Mouse (Mus musculus): ENCODE measurements around the gene Ankrd23. TPM values are rescaled to one million over a fixed set of nuclear protein-coding genes. Genes with fewer than 3 reads are reported as not detected.

Ankrd23 gene
- polyA plus RNA-seq, 1 experiment from 2014 or later = 13.2 TPM

DNA sequence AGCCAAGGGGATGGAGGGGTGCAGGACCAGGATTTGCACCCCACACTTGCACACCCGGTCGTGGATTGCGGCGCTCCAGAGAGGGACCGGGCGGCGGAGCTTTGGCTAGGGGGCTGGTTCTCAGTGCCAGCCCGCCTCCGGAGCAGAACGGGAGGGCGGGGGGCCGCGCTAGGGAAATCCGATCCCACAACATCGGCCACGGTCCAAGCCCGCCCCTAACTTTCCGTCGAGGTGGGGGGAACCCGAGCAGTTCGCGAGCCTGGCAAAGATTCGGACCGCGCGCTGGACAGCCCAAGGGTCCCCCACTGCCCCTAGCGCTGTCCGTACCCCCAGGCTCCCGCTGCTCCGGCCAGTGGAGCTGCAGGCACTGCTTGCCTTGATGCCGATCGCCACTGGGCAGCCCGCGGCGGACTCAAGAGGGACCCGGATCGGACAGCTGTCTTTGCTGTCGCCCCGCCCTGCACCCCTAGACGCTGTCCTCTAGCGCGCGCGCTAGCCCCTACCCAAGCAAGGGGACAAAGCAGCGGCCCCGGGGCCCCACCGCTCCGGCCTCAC lies 20.9 kb upstream of the Ankrd23 start:
- ATAC-seq = peak; percentile 68
- Histone ChIP-seq H3K27me3 (replicated peaks; ENCODE audit: control insufficient read depth, insufficient read depth, low read length) (0 out of 2 replicates have a peak, but pooled peaks cover 2% of the 10 kb centered on the region), H3K4me3 (replicated peaks; ENCODE audit: low read length) (peak overlapping the region; percentile 98), H3K9me3 (ENCODE audit: control insufficient read depth, low read length) (no peaks in the 10 kb centered on the region), H3K4me1 (replicated peaks; ENCODE audit: control insufficient read depth, insufficient read depth, low read length) (peaks cover 31% of the 10 kb centered on the region), H3K4me2 (ENCODE audit: low read length) (peak overlapping the region; percentile 60), H3K27ac (ENCODE audit: low read length) (peak overlapping the region; percentile 98), H3K9ac (replicated peaks; ENCODE audit: low read depth, low read length) (peak overlapping the region; percentile 99), H3K36me3 (ENCODE audit: control insufficient read depth, insufficient read depth) (peaks cover 11% of the 10 kb centered on the region)
- under 1% methylated on average over 44 of the region's 48 CpGs for WGBS

DNA sequence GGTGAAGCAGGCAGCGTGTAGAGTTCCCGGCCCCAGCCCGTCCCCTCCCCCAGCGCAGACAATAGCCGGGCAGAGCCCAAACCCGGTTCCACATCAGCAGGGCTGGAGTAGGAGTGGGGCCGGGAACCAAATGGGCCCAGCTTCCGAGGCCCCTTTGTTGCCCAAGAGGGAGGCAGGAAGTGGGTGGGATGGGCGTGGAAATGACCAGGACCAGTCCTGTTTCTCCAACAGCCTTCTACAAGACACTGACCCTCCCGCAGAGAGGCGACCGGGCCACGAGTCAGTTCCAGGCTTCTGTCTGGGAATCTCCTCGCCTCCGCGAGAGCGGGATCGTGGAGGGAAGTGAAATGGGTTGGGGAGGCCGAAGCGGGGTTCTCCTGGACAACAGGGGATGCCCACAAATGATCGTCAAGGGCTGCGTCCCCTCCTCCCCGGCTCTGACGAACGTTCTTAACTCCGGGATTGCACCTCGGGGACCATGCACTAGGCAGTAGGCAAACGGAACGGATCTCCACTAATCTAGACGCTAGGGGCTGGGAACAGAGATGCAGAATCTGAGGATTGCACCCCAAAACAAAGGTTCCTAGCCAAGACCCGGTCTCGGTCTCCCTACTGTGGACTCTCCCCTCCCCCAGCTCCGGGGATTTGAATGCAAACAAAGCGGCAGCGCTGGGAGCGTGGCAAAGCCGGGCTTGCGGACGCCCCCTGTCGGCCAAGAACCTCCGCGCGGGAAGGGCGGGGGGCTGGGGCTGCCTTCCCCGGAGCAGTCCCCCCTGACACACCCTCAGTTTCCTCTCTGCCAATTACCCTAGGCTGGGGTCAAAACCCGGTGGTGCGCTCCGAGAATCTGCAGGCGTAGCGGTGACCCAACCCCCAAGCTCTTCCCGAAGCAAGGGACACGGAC lies 20.1 kb upstream of the Ankrd23 start:
- H3K27me3 ChIP-seq (replicated peaks; ENCODE audit: control insufficient read depth, insufficient read depth, low read length) = 0 out of 2 replicates have a peak, but pooled peaks cover 2% of the 10 kb centered on the region
- H3K36me3 ChIP-seq (ENCODE audit: control insufficient read depth, insufficient read depth) = peaks cover 18% of the 10 kb centered on the region
- H3K4me1 ChIP-seq (replicated peaks; ENCODE audit: control insufficient read depth, insufficient read depth, low read length) = peaks cover 31% of the 10 kb centered on the region
- no peaks in the 10 kb centered on the region for H3K9me3 ChIP-seq (ENCODE audit: control insufficient read depth, low read length)
- H3K4me2 ChIP-seq (ENCODE audit: low read length) = peak overlapping the region; percentile 100
- peak overlapping the region; percentile 98 for H3K27ac ChIP-seq (ENCODE audit: low read length)
- H3K9ac ChIP-seq (replicated peaks; ENCODE audit: low read depth, low read length) = peak overlapping the region; percentile 99
- peak; percentile 80 for ATAC-seq
- under 1% methylated on average over 52 of the region's 52 CpGs for WGBS
- peak overlapping the region; percentile 98 for H3K4me3 ChIP-seq (replicated peaks; ENCODE audit: low read length)

DNA sequence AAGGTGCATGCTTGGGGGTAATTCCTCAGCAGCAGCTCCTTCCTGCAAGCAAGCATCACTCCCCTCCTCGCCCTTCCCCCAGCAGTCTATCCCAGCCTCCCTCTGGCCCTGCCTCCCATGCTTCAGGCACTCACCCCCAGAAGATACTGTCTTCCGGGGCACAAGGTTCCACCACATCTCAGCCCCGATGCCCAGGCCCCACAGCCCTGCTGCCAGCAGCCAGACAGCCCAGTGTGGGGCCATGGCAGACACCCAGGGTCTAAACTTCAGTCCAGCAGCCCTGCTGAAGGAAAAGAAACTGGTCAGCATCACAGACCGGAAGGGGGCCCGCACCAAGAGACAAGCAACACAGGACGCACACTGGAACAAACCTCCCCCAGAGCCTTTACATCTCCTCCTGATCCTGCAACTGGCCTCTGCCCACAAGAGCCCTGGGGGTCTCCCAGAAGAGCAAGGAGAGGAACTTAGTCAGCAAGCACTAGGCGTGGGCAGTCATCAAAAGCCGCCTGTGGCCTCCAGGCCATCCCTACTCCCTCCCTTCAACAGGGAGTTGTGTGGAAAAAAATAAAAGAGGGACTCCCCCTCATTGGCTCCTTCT lies 19.2 kb upstream of the Ankrd23 start:
- H3K4me3 ChIP-seq (replicated peaks; ENCODE audit: low read length) = peak overlapping the region; percentile 98
- peaks cover 27% of the 10 kb centered on the region for H3K36me3 ChIP-seq (ENCODE audit: control insufficient read depth, insufficient read depth)
- no peaks in the 10 kb centered on the region for H3K27me3 ChIP-seq (replicated peaks; ENCODE audit: control insufficient read depth, insufficient read depth, low read length)
- 3% methylated on average over 8 of the region's 8 CpGs for WGBS
- H3K9ac ChIP-seq (replicated peaks; ENCODE audit: low read depth, low read length) = peak overlapping the region; percentile 99
- peak overlapping the region; percentile 100 for H3K4me2 ChIP-seq (ENCODE audit: low read length)
- peaks cover 31% of the 10 kb centered on the region for H3K4me1 ChIP-seq (replicated peaks; ENCODE audit: control insufficient read depth, insufficient read depth, low read length)
- H3K27ac ChIP-seq (ENCODE audit: low read length) = peak overlapping the region; percentile 98
- H3K9me3 ChIP-seq (ENCODE audit: control insufficient read depth, low read length) = no peaks in the 10 kb centered on the region
- no peak for ATAC-seq

DNA sequence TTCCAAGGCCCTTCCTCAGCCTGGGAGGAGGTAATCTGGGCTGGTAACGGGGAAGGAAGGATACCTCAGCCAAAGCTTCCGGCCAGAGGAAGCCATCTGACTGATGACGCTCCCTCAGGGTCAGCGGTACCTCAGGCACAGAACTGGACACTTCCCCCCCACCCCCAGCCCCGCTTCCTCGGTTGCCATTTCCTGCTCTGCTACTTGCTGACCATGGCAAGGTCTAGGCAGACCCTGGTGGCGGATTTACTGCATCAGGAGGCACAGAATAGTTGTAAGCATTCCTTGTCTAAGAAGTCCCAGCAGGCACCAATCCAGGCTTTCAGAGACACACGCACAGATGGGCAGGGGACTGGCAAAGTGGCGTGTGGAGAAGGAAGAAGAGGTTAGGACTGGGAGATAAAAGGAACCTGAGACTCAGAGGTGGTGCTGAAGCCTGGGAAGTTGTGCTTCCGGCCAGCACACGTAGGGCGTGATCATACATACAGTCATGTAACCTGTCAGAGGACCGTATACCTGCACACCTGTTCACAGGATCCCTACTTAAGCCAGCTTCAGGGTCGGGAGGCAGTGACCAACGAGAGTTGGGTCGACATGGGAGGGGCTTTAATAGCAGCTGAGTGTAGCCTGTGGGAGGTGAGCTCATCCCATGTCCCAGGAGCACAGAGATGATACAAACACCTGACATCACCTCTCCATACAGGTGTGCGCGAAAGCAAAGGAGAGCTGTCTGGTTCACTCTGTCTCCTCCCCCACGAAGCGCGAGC lies 18.1 kb upstream of the Ankrd23 start:
- no peak overlapping the region for H3K27ac ChIP-seq (ENCODE audit: low read length)
- H3K36me3 ChIP-seq (ENCODE audit: control insufficient read depth, insufficient read depth) = peaks cover 35% of the 10 kb centered on the region
- no peak for ATAC-seq
- peak overlapping the region; percentile 98; the same call in 1 of the 2 replicates for H3K4me3 ChIP-seq (replicated peaks; ENCODE audit: low read length)
- WGBS = 79% methylated on average over 21 of the region's 21 CpGs
- peak overlapping the region; percentile 99; the same call in 1 of the 2 replicates for H3K9ac ChIP-seq (replicated peaks; ENCODE audit: low read depth, low read length)
- no peaks in the 10 kb centered on the region for H3K27me3 ChIP-seq (replicated peaks; ENCODE audit: control insufficient read depth, insufficient read depth, low read length)
- H3K4me1 ChIP-seq (replicated peaks; ENCODE audit: control insufficient read depth, insufficient read depth, low read length) = peaks cover 31% of the 10 kb centered on the region
- no peaks in the 10 kb centered on the region for H3K9me3 ChIP-seq (ENCODE audit: control insufficient read depth, low read length)
- peak overlapping the region; percentile 100 for H3K4me2 ChIP-seq (ENCODE audit: low read length)

DNA sequence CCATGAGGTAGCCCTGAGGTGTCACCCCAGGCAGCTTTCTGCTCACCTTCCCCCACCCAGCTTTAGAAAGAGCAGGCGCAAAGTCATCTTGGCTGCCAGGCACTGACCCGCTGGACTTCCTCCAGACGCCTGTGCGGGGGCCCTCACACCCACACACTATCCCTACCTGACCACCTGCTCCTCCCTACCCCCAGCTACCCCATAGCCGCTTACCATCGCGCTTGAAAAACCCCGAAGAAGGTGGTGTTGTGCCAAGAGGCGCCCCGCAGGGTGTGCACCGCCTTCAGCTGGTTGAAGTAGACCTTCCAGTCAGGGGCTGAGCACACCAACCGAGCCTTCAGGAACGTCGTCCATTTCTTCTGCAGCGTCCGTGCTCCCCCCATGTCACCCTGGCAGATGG lies 15.8 kb upstream of the Ankrd23 start:
- H3K27me3 ChIP-seq (replicated peaks; ENCODE audit: control insufficient read depth, insufficient read depth, low read length) = no peaks in the 10 kb centered on the region
- H3K36me3 ChIP-seq (ENCODE audit: control insufficient read depth, insufficient read depth) = peaks cover 45% of the 10 kb centered on the region
- H3K9me3 ChIP-seq (ENCODE audit: control insufficient read depth, low read length) = no peaks in the 10 kb centered on the region
- WGBS = 78% methylated on average over 16 of the region's 16 CpGs
- no peak overlapping the region for H3K27ac ChIP-seq (ENCODE audit: low read length)
- H3K4me1 ChIP-seq (replicated peaks; ENCODE audit: control insufficient read depth, insufficient read depth, low read length) = peaks cover 46% of the 10 kb centered on the region
- H3K9ac ChIP-seq (replicated peaks; ENCODE audit: low read depth, low read length) = no peak overlapping the region
- no peak overlapping the region for H3K4me3 ChIP-seq (replicated peaks; ENCODE audit: low read length)
- no peak overlapping the region for H3K4me2 ChIP-seq (ENCODE audit: low read length)
- ATAC-seq = no peak

DNA sequence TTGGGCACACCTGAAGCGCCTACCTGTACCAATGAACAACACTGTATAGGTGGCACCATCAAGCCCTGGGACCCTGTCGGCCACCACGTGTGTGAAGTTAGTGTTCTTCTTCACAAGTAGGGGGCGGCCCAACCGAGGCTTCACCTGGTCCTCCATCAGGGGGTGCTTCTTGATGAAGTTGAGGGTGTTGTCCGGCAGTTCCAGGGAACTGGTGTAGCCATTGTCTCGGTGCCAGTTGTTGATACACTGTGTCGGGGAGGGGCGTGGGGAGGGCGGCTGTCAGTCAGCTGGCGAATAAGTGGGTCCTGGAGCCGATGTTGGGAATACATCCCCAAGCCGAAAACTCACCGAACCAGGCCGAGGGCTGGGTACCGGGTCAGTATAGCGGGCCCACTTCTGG lies 15.2 kb upstream of the Ankrd23 start:
- no peaks in the 10 kb centered on the region for H3K9me3 ChIP-seq (ENCODE audit: control insufficient read depth, low read length)
- H3K27me3 ChIP-seq (replicated peaks; ENCODE audit: control insufficient read depth, insufficient read depth, low read length) = no peaks in the 10 kb centered on the region
- no peak overlapping the region for H3K9ac ChIP-seq (replicated peaks; ENCODE audit: low read depth, low read length)
- H3K27ac ChIP-seq (ENCODE audit: low read length) = no peak overlapping the region
- ATAC-seq = no peak
- peaks cover 45% of the 10 kb centered on the region for H3K36me3 ChIP-seq (ENCODE audit: control insufficient read depth, insufficient read depth)
- H3K4me1 ChIP-seq (replicated peaks; ENCODE audit: control insufficient read depth, insufficient read depth, low read length) = peaks cover 49% of the 10 kb centered on the region
- 92% methylated on average over 17 of the region's 17 CpGs for WGBS
- no peak overlapping the region for H3K4me3 ChIP-seq (replicated peaks; ENCODE audit: low read length)
- no peak overlapping the region for H3K4me2 ChIP-seq (ENCODE audit: low read length)

DNA sequence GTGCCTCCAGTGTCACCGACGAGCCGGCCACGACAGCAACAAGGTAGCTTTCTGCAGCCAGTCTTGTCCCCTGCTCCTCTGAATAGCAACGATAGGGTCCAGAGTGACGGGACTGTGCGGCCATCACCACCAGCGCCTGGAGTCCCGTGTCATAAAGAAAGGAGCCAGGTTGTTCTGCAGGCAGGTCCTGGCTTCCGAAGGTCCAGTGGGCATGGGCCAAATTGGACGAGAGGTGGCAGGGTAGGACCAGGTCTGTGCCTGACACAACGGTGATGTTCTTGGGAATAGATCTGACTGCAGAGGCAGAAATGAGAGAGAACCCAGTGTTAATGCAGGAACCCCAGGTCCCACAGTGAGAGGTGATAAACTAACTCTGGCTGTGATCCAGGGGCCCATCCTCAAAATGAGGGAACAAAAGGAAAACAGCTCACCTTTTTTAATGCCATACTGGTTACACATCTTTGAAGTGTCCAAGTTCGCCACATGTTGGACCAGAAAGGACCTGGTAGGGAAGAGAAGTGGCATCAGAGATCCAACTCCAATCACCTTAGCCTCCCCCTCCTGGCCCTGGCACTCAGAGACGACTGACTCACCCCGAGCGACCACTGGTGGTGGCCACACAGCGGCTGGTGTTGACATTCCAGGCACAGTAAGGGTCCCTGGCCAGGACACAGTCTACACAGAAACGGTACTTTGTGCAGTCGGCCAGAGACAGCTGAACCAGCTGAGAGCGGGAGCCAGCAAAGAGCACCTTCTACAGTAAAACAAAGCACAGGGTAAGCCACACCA lies 13.6 kb upstream of the Ankrd23 start:
- peaks cover 45% of the 10 kb centered on the region for H3K36me3 ChIP-seq (ENCODE audit: control insufficient read depth, insufficient read depth)
- ATAC-seq = no peak
- H3K4me1 ChIP-seq (replicated peaks; ENCODE audit: control insufficient read depth, insufficient read depth, low read length) = peaks cover 55% of the 10 kb centered on the region

DNA sequence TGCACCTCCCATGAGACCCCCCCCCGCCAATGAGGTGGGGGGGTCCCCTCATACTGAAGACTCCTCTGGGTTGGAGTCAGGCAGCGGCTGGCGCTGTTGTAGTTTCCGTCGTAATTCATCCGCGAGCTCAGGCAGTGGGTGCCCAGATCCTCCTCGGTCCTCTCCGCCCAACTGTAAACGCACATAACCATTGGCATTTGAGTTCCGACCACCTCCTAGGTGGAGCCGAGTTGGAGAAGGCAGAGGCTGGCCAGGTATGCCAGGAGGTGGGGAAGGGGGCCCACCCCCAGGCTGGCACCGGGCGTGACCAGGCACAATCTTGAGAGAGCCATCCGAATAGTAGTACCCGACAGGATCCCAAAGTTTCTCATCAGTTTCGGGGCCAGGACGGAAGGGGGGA lies 12.8 kb upstream of the Ankrd23 start:
- H3K4me2 ChIP-seq (ENCODE audit: low read length) = no peak overlapping the region
- H3K27ac ChIP-seq (ENCODE audit: low read length) = no peak overlapping the region
- no peak overlapping the region for H3K4me3 ChIP-seq (replicated peaks; ENCODE audit: low read length)
- H3K9ac ChIP-seq (replicated peaks; ENCODE audit: low read depth, low read length) = no peak overlapping the region; the same call in 1 of the 2 replicates
- no peak for ATAC-seq
- H3K9me3 ChIP-seq (ENCODE audit: control insufficient read depth, low read length) = no peaks in the 10 kb centered on the region
- H3K4me1 ChIP-seq (replicated peaks; ENCODE audit: control insufficient read depth, insufficient read depth, low read length) = peaks cover 47% of the 10 kb centered on the region
- 86% methylated on average over 18 of the region's 18 CpGs for WGBS
- H3K27me3 ChIP-seq (replicated peaks; ENCODE audit: control insufficient read depth, insufficient read depth, low read length) = no peaks in the 10 kb centered on the region
- peaks cover 45% of the 10 kb centered on the region for H3K36me3 ChIP-seq (ENCODE audit: control insufficient read depth, insufficient read depth)

More for the DNA sequence above, 13.6 kb upstream of the Ankrd23 start:
- H3K27me3 ChIP-seq (replicated peaks; ENCODE audit: control insufficient read depth, insufficient read depth, low read length) = no peaks in the 10 kb centered on the region
- H3K27ac ChIP-seq (ENCODE audit: low read length) = no peak overlapping the region
- WGBS = 78% methylated on average over 20 of the region's 20 CpGs
- no peak overlapping the region for H3K9ac ChIP-seq (replicated peaks; ENCODE audit: low read depth, low read length)
- no peak overlapping the region for H3K4me3 ChIP-seq (replicated peaks; ENCODE audit: low read length)
- no peak overlapping the region for H3K4me2 ChIP-seq (ENCODE audit: low read length)
- H3K9me3 ChIP-seq (ENCODE audit: control insufficient read depth, low read length) = no peaks in the 10 kb centered on the region
